Mouse (Mus musculus) ES-Bruce4 (cell line): ENCODE data around the gene Nod2. TPM values are rescaled to one million over a fixed set of nuclear protein-coding genes. Genes with fewer than 3 reads are reported as not detected.

Experiments used
- H3K27ac ChIP-seq: 2 replicates; pipeline ENCODE4 v1.5.1; 2012; ENCODE audit warnings: low read length, inconsistent platforms; ENCODE audit not compliant: insufficient read depth
- H3K27me3 ChIP-seq: 2 replicates; pipeline ENCODE4 v1.6.1; 2012; ENCODE audit warnings: mild to moderate bottlenecking, low read length, inconsistent platforms; ENCODE audit not compliant: control insufficient read depth, poor library complexity, insufficient read depth, severe bottlenecking
- H3K36me3 ChIP-seq: 2 replicates; pipeline ENCODE4 v1.6.1; 2012; ENCODE audit warnings: inconsistent platforms, mild to moderate bottlenecking, low read length, moderate library complexity; ENCODE audit not compliant: control insufficient read depth, poor library complexity, insufficient read depth, severe bottlenecking
- H3K4me1 ChIP-seq: one replicate; pipeline ENCODE4 v1.8.1; 2011; ENCODE audit warnings: low read length; ENCODE audit not compliant: control insufficient read depth, insufficient read depth
- H3K4me3 ChIP-seq: 2 replicates; pipeline ENCODE4 v1.5.1; 2011; ENCODE audit warnings: low read depth, mild to moderate bottlenecking, low read length
- H3K9ac ChIP-seq: 2 replicates; pipeline ENCODE4 v1.6.1; 2012; ENCODE audit warnings: low read depth, mild to moderate bottlenecking, inconsistent platforms; ENCODE audit not compliant: poor library complexity, severe bottlenecking
- H3K9me3 ChIP-seq: replicated peaks from 2 replicates; pipeline ENCODE4 v1.6.1; 2012; ENCODE audit warnings: mild to moderate bottlenecking, low read length, inconsistent platforms; ENCODE audit not compliant: control insufficient read depth, poor library complexity, insufficient read depth, severe bottlenecking
- CTCF ChIP-seq: IDR thresholded peaks from one replicate; pipeline ENCODE4 v1.8.1; 2011; ENCODE audit warnings: low read depth, low read length
- EP300 ChIP-seq: IDR thresholded peaks from 2 replicates; pipeline ENCODE4 v1.6.1; 2011; ENCODE audit warnings: low read depth, low read length; ENCODE audit not compliant: insufficient read depth
- POLR2A ChIP-seq: IDR thresholded peaks from one replicate; pipeline ENCODE4 v1.8.1; 2011; ENCODE audit warnings: low read length; ENCODE audit not compliant: insufficient read depth
- polyA plus RNA-seq: library from polyadenylated mRNA; stranded (reverse); fragments of >200 nt; gene quantifications from 2 replicates; pipeline ENCODE4 v1.2.4, GENCODE M21; 2011; ENCODE audit warnings: low read depth; ENCODE audit not compliant: missing spikeins, insufficient read depth, insufficient read length

Gene Nod2
- polyA plus RNA-seq, 1 experiment: 1.2 TPM

DNA sequence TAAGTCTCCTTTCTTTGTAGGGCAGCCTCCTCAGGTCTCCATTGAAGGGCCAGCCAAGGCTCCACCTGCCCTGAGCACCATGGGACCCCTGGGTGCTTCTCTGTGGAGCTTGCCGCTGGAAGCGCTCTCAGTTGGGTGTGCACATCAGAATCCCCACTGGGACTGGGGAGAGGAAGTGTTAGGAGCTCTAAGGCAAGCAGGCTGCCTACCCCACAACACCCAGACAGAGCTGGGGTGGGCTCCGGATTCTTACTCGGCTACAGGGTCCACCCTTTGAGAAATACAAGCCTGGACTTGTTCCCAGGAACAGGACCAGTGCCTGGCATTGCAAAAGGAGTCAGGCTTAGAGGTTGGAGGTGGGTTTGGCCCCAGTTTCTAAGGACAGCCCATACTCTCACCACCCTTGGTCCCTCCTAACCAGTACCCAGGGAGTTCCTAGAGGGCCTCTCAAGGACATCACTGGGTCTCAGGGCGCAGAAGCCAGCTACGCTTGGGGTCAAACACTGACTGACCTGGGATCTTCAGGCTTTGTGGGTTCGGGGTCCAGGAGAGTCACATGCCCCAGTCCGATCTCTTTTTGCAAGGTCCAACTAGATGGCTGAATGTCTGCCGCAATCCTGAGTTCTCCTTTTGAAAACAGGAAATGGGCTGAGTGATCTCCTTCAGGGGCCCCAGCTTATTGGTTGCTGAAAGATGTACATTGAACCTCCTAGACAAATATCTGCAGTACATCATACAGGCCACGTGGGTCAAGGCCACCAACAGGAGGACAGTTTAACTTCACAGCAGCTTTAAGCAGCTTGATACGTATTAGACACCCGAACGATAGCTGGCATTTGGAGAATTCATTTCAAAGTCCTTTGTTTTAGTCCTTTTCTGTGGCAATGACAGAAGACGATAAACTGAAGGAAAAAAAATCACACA is 11.4 kb upstream of the Nod2 start, which contains the start of gene Snx20:
TSS of gene Snx20 (minus strand) at position 655 of the 924 bp plus-strand sequence.
- H3K9ac ChIP-seq: no peak within 1 kb of the TSS
- no peaks in the 10 kb centered on the region for H3K9me3 ChIP-seq
- no peaks in the 10 kb centered on the region for H3K27me3 ChIP-seq
- no peaks in the 10 kb centered on the region for H3K36me3 ChIP-seq
- TF ChIP-seq POLR2A (no peak), CTCF (no peak), EP300 (no peak)
- H3K4me1 ChIP-seq: no peaks in the 10 kb centered on the region
- H3K4me3 ChIP-seq: no peak within 1 kb of the TSS
- no peak within 1 kb of the TSS for H3K27ac ChIP-seq

DNA sequence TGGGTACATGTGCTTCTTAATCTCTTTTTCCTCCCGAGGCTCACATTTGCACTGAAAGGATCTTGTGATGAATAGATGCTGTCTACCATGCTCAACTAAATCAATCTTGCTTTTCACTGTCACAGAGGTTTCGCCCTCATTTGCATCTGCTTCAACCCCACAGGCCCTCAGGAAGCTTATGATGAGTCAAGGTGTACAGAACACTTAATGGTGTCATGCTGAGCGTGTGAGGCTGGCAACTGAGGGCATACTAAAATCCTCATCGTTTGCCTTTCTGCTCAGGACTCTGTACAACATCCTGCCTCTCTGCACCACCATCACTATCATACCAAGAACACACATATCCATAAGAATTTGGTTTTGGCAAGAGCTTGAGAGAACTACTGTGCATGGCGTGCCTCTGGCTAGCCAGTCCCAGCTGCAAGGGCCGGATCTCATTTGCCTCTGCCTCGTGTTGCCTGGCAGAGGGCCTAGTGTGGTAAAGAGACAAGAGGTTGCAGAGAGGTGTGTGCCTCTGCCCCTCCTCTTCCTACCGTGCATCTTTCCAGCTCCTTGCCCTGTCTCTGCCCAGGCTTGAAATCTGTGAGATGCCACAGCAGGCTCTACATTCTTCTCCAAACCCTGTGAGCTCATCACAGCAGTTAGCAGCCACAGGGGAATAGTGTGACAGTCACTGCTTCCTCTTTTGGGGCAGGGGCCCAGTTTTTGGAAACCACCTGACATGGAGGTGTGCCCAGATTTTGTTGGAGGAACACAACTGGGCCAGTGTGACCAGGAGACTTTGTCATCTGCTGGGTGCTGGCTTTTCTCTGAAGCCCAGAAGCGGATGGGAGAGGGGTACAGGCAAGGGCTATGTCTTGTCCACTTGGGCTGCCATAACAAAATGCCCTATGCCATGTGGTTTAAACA is 9.8 kb upstream of the Nod2 start:
- Histone ChIP-seq H3K36me3 (no peaks in the 10 kb centered on the region), H3K4me3 (no peak overlapping the region), H3K27ac (no peak overlapping the region), H3K9ac (no peak overlapping the region), H3K4me1 (no peaks in the 10 kb centered on the region), H3K9me3 (no peaks in the 10 kb centered on the region), H3K27me3 (no peaks in the 10 kb centered on the region)
- TF ChIP-seq EP300 (no peak), POLR2A (no peak), CTCF (no peak)

DNA sequence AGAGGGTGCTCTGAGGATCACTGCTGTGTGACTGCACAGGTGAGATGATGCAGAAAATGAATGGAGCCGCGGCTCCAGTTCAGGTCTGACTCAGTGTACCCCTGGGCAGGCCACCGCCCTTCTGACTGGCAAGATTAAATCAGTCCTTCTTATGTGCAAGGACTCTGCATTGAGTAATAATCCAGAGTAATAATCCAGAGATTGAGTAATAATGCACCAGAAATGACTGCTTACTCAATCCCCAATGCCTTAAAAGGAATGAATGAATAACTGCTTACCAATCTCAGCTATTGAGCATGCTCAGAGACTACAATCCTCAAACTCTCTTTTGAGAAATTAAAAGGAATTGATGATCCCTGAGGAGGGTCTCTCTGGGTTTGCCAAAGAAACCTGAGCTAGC is 8.2 kb upstream of the Nod2 start:
- no peak for TF ChIP-seq POLR2A
- TF ChIP-seq EP300: no peak
- no peak overlapping the region for H3K9ac ChIP-seq
- H3K27me3 ChIP-seq: no peaks in the 10 kb centered on the region
- H3K9me3 ChIP-seq: no peaks in the 10 kb centered on the region
- H3K4me3 ChIP-seq: no peak overlapping the region
- no peaks in the 10 kb centered on the region for H3K4me1 ChIP-seq
- no peaks in the 10 kb centered on the region for H3K36me3 ChIP-seq
- H3K27ac ChIP-seq: no peak overlapping the region

DNA sequence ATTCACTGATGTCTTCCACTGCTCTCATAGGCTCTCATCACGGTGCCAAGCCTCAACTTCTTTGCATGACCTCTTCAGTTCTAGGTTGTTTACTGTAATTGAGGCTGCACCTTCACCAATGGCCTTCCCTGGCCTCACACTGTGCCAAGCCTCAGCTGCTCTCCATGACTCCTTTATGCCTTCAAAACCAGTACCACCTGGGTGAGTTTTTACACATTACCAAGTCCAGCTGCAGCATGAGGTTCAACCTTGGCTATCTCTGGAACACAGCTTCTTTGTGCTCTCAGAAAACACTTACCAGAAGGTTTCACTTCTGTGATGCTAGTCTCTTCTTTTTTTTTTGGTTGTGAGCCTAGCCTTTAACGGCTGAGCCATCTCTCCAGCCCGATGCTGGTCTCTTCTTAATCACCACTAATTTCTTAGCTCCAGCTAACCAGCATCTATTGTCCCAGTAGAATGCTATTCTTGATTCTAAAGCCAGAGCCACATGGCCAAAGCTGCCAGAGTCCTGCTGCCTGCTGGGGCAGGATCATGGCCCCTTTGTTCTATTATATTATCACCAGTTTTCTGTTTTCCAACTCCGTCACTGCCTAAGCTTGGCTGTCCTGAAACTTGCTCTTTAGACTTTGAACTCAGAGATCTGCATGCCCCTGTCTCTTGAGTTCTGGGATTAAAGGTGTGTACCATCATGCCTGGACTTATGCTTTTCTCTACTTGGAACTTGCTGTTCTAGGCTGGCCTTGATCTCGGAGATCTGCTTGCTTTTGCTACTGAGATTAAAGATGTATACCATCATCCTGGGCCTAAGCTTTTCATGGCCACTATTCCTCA is 4.2 kb upstream of the Nod2 start:
- H3K27ac ChIP-seq: no peak overlapping the region
- H3K4me3 ChIP-seq: no peak overlapping the region
- no peaks in the 10 kb centered on the region for H3K27me3 ChIP-seq
- no peak overlapping the region for H3K9ac ChIP-seq
- no peaks in the 10 kb centered on the region for H3K36me3 ChIP-seq
- no peaks in the 10 kb centered on the region for H3K9me3 ChIP-seq
- TF ChIP-seq POLR2A: no peak
- TF ChIP-seq EP300: no peak
- no peak for TF ChIP-seq CTCF
- peaks cover 1% of the 10 kb centered on the region for H3K4me1 ChIP-seq

DNA sequence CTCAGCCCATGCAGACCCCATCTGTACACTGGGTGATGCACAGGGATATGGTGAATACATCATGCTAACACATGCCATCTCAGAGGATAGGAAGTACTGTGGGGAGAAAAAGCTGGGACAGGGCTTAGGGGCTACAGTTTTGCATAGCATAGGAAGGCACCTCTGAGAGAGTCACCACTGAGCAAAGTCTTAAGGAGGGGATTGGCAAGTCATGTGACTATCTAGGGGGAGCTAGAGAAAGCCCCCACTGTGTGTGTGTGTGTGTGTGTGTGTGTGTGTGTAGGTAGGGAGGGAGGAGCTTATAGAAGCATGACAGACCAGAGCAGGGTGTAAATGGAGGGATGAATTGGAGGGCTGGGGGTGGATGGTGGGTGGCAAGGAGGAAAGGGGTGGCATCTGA is 1.2 kb downstream of the Nod2 start:
- Histone ChIP-seq H3K36me3 (no peaks in the 10 kb centered on the region), H3K9ac (no peak overlapping the region), H3K27me3 (no peaks in the 10 kb centered on the region; the same call in 1 of the 2 replicates), H3K9me3 (no peaks in the 10 kb centered on the region), H3K4me3 (no peak overlapping the region), H3K27ac (no peak overlapping the region), H3K4me1 (peaks cover 1% of the 10 kb centered on the region)
- TF ChIP-seq EP300 (no peak), POLR2A (no peak), CTCF (no peak)
